Mouse (Mus musculus): ENCODE data around the gene Kremen1. TPM values are rescaled to one million over a fixed set of nuclear protein-coding genes. Genes with fewer than 3 reads are reported as not detected.
A peak's percentile ranks its signal among the peaks of the same experiment; 100 is the strongest.

Kremen1 gene
- total and polyA plus RNA-seq, 3 experiments, result 1.3 to 4.1 TPM; not detected in 1

DNA sequence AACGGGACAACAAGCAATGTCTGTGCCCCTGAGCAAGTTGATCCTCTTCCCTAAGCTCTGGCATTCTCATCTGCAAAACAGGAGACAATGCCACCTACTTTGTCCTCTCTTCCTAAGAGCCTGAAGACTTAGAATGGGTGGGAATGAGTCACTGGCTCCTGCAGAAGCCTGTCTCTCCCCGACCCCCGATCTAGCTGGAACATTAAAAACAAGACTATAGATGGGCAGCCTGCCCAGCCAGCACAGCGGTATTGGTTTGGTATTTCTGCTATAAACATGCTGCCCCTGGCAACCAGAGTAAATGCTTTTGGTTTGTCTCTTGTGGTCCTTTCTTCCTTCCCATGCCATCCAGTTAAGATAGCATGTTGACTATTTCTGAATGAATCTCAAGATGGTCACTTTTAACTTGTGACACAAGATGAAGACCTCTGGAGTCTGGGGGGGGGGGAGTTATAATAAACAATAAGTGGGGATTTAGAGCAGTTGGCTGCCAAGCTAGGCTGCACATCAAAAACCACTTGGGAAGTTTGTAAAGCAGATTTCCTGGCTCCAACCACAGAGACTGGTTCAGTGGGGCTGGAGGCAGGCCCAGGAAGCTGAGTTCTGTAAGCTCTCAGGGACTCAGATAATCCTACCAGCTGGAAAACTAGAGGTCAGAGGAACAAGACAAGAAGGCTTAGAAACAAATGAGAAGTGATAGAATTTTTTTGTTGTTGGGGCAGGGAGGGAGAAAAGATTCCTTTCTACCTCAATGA, 28.6 kb upstream of the Kremen1 start:
- H3K36me3 ChIP-seq (ENCODE audit: control insufficient read depth in 1 of 2, insufficient read depth in 2 of 2, low read length in 2 of 2), result peaks cover 0 to 6% of the 10 kb centered on the region in 2 experiments; a peak in 2 of 4 replicates
- no peaks in the 10 kb centered on the region for H3K27me3 ChIP-seq (ENCODE audit: control insufficient read depth in 1 of 2, insufficient read depth in 2 of 2, low read length in 2 of 2)
- H3K79me2 ChIP-seq (ENCODE audit: control insufficient read depth, insufficient read depth, low read length, poor library complexity), result no peaks in the 10 kb centered on the region
- no peaks in the 10 kb centered on the region for H3K4me1 ChIP-seq (ENCODE audit: control insufficient read depth in 1 of 2, insufficient read depth in 2 of 2, low read length in 2 of 2)
- no peak overlapping the region for H3K27ac ChIP-seq (ENCODE audit: control insufficient read depth, low read depth, low read length)
- no peak overlapping the region for H3K4me3 ChIP-seq (ENCODE audit: control insufficient read depth in 1 of 2, insufficient read depth in 1 of 2, low read depth in 2 of 2, low read length in 2 of 2)
- H3K9me3 ChIP-seq (replicated peaks; ENCODE audit: insufficient read depth, low read length), result no peaks in the 10 kb centered on the region
- no peak for DNase-seq (ENCODE audit: low read depth, low spot score)
- TF ChIP-seq NELFE (IDR thresholded peaks at IDR 0.05; ENCODE audit: low read depth, low read length) (no peak), ELF1 (IDR thresholded peaks at IDR 0.05; ENCODE audit: low read depth, low read length) (no peak), KAT2A (conservative IDR thresholded peaks at IDR 0.05; ENCODE audit: low read depth, low read length) (no peak), HCFC1 (IDR thresholded peaks at IDR 0.05; ENCODE audit: low read depth, low read length) (no peak), ETS1 (IDR thresholded peaks at IDR 0.05; ENCODE audit: low read depth, low read length) (no peak), BHLHE40 (IDR thresholded peaks at IDR 0.05; ENCODE audit: borderline replicate concordance, low read depth, low read length) (no peak), EP300 (IDR thresholded peaks at IDR 0.05; ENCODE audit: low read depth in 1 of 2, low read length in 2 of 2) (no peak), ZMIZ1 (IDR thresholded peaks at IDR 0.05; ENCODE audit: low read depth, low read length) (no peak), MEF2A (IDR thresholded peaks at IDR 0.05; ENCODE audit: extremely low read depth, insufficient replicate concordance, low read depth, low read length, poor library complexity, severe bottlenecking) (no peak), TAL1 (IDR thresholded peaks at IDR 0.05; ENCODE audit: low read length) (no peak), SIN3A (IDR thresholded peaks at IDR 0.05; ENCODE audit: low read length) (no peak), TBP (IDR thresholded peaks at IDR 0.05; ENCODE audit: low read depth, low read length) (no peak), RCOR1 (IDR thresholded peaks at IDR 0.05; ENCODE audit: low read depth, low read length) (no peak), CTCF (IDR thresholded peaks at IDR 0.05 in 2 of 3, conservative IDR thresholded peaks at IDR 0.05 in 1 of 3; ENCODE audit: control insufficient read depth in 1 of 3, insufficient read depth in 1 of 3, low read depth in 2 of 3, low read length in 3 of 3, poor library complexity in 1 of 3, severe bottlenecking in 1 of 3) (no peak)
- H3K9ac ChIP-seq (ENCODE audit: control insufficient read depth, low read depth, low read length, poor library complexity, severe bottlenecking), result no peak overlapping the region

- no peaks in the 10 kb centered on the region for H3K79me2 ChIP-seq (ENCODE audit: control insufficient read depth, insufficient read depth, low read length, poor library complexity)
- H3K4me1 ChIP-seq (ENCODE audit: control insufficient read depth in 1 of 2, insufficient read depth in 2 of 2, low read length in 2 of 2), result no peaks in the 10 kb centered on the region
- no peaks in the 10 kb centered on the region for H3K27me3 ChIP-seq (ENCODE audit: control insufficient read depth in 1 of 2, insufficient read depth in 2 of 2, low read length in 2 of 2)
- TF ChIP-seq UBTF (IDR thresholded peaks at IDR 0.05; ENCODE audit: borderline replicate concordance, insufficient read depth, low read depth, low read length) (no peak), CTCF (IDR thresholded peaks at IDR 0.05 in 2 of 3, conservative IDR thresholded peaks at IDR 0.05 in 1 of 3; ENCODE audit: control insufficient read depth in 1 of 3, insufficient read depth in 1 of 3, low read depth in 2 of 3, low read length in 3 of 3, poor library complexity in 1 of 3, severe bottlenecking in 1 of 3) (peak in 1 of 3 experiments; percentile 34; a peak in 3 of 6 replicates), POLR2AphosphoS5 (IDR thresholded peaks at IDR 0.05; ENCODE audit: borderline replicate concordance, low read depth, low read length) (no peak), CHD2 (IDR thresholded peaks at IDR 0.05; ENCODE audit: low read length) (no peak), RAD21 (IDR thresholded peaks at IDR 0.05; ENCODE audit: low read depth, low read length) (peak; percentile 9), SMC3 (IDR thresholded peaks at IDR 0.05; ENCODE audit: low read depth, low read length) (peak; percentile 31), E2F4 (IDR thresholded peaks at IDR 0.05; ENCODE audit: borderline replicate concordance, low read depth, low read length) (no peak)
- H3K36me3 ChIP-seq (ENCODE audit: control insufficient read depth in 1 of 2, insufficient read depth in 2 of 2, low read length in 2 of 2), result peaks cover 0 to 11% of the 10 kb centered on the region in 2 experiments; a peak in 2 of 4 replicates
- H3K27ac ChIP-seq (ENCODE audit: control insufficient read depth, low read depth, low read length), result no peak overlapping the region
- H3K9ac ChIP-seq (ENCODE audit: control insufficient read depth, low read depth, low read length, poor library complexity, severe bottlenecking), result no peak overlapping the region
- no peak for DNase-seq (ENCODE audit: low read depth, low spot score)
- no peak overlapping the region for H3K4me3 ChIP-seq (ENCODE audit: control insufficient read depth in 1 of 2, insufficient read depth in 1 of 2, low read depth in 2 of 2, low read length in 2 of 2)
- no peaks in the 10 kb centered on the region for H3K9me3 ChIP-seq (replicated peaks; ENCODE audit: insufficient read depth, low read length)
Measured at GRCm38 (mm10) chr11:5283987-5284386, 22.6 kb upstream of the Kremen1 start.
